8 mouse cellular contexts compared by ENCODE assay signal in genomic region chr16:46498421-46498789, GRCm38 (mm10). TPM values are rescaled to one million over a fixed set of nuclear protein-coding genes. Genes with fewer than 3 reads are reported as not detected.
DNase-seq lines count a peak whose midpoint lies in the region; ATAC-seq lines count a peak whose summit lies in the region.

Gene Nectin3 (minus strand): TSS chr16:46498525.

- H3K4me1 ChIP-seq in neural tube, embryonic 11.5 days (ENCODE audit: control insufficient read depth, insufficient read depth, low read length), result peaks cover 8% of the 10 kb centered on the region
- peaks cover 18% of the 10 kb centered on the region for H3K4me1 ChIP-seq in hindbrain, embryonic 12.5 days
- peaks cover 12% of the 10 kb centered on the region for H3K4me1 ChIP-seq in limb, embryonic 15.5 days

- peak within 1 kb of the TSS; percentile 91 for H3K4me3 ChIP-seq in neural tube, embryonic 11.5 days (ENCODE audit: low read depth, low read length)
- peak within 1 kb of the TSS; percentile 90 for H3K4me3 ChIP-seq in hindbrain, embryonic 12.5 days
- H3K4me3 ChIP-seq in limb, embryonic 15.5 days, result peak within 1 kb of the TSS; percentile 74

- H3K9ac ChIP-seq in neural tube, embryonic 11.5 days (ENCODE audit: low read length), result peak within 1 kb of the TSS; percentile 96
- peak within 1 kb of the TSS; percentile 89 for H3K9ac ChIP-seq in hindbrain, embryonic 12.5 days
- H3K9ac ChIP-seq in limb, embryonic 15.5 days, result peak within 1 kb of the TSS; percentile 55

- H3K27ac ChIP-seq in neural tube, embryonic 11.5 days (ENCODE audit: low read depth, low read length), result peak within 1 kb of the TSS; percentile 93
- peak within 1 kb of the TSS; percentile 95 for H3K27ac ChIP-seq in hindbrain, embryonic 12.5 days
- peak within 1 kb of the TSS; percentile 96 for H3K27ac ChIP-seq in limb, embryonic 15.5 days

- ATAC-seq in neural tube, embryonic 11.5 days (ENCODE audit: insufficient read depth, low FRiP score, low TSS enrichment), result no peak
- ATAC-seq in hindbrain, embryonic 12.5 days (ENCODE audit: low FRiP score), result no peak
- ATAC-seq in limb, embryonic 15.5 days (ENCODE audit: insufficient number of reproducible peaks, low FRiP score, low TSS enrichment, low read depth), result no peak

- 2% methylated on average over 4 of the region's 4 CpGs for WGBS in neural tube, embryonic 11.5 days
- 9% methylated on average over 4 of the region's 4 CpGs for WGBS in hindbrain, embryonic 12.5 days
- WGBS in limb, embryonic 15.5 days, result 8% methylated on average over 4 of the region's 4 CpGs

- no peak for DNase-seq in adrenal gland, adult 18-20 months (ENCODE audit: low spot score in 2 of 2)
- no peak for DNase-seq in adrenal gland, adult (ENCODE audit: inconsistent age in 2 of 2, low spot score in 1 of 2)
- DNase-seq in neural tube, embryonic 11.5 days (ENCODE audit: low spot score), result no peak
- DNase-seq in neural tube, embryonic 10.5 days (ENCODE audit: extremely low spot score, low spot score), result no peak
- DNase-seq in cerebellum, postnatal 25 days, result no peak
- no peak for DNase-seq in urinary bladder, postnatal 10 days (ENCODE audit: low spot score)

- no peaks in the 10 kb centered on the region for H3K9me3 ChIP-seq in neural tube, embryonic 11.5 days (ENCODE audit: control insufficient read depth, low read length)
- H3K9me3 ChIP-seq in hindbrain, embryonic 12.5 days (replicated peaks), result no peaks in the 10 kb centered on the region
- no peaks in the 10 kb centered on the region for H3K9me3 ChIP-seq in limb, embryonic 15.5 days

- no peaks in the 10 kb centered on the region for H3K27me3 ChIP-seq in neural tube, embryonic 11.5 days (ENCODE audit: control insufficient read depth, insufficient read depth, low read length)
- no peaks in the 10 kb centered on the region for H3K27me3 ChIP-seq in hindbrain, embryonic 12.5 days
- H3K27me3 ChIP-seq in limb, embryonic 15.5 days, result no peaks in the 10 kb centered on the region

- H3K4me2 ChIP-seq in neural tube, embryonic 11.5 days (ENCODE audit: low read depth), result peak within 1 kb of the TSS; percentile 84
- peak within 1 kb of the TSS; percentile 79 for H3K4me2 ChIP-seq in hindbrain, embryonic 12.5 days (replicated peaks)
- peak within 1 kb of the TSS; percentile 87 for H3K4me2 ChIP-seq in limb, embryonic 15.5 days

- no peaks in the 10 kb centered on the region for H3K36me3 ChIP-seq in neural tube, embryonic 11.5 days (ENCODE audit: control insufficient read depth, insufficient read depth, low read length)
- no peaks in the 10 kb centered on the region for H3K36me3 ChIP-seq in hindbrain, embryonic 12.5 days
- H3K36me3 ChIP-seq in limb, embryonic 15.5 days, result no peaks in the 10 kb centered on the region

RNA-seq across cellular contexts. Expression of gene Nectin3, which starts in this region (rescaled TPM):
- total RNA-seq in adrenal gland, adult 18-20 months (2021), result 10 to 100 TPM; 12.2 to 31.5 TPM
- polyA plus RNA-seq in neural tube, embryonic 11.5 days (2014; fragmentation: Nextera tagmentation; extraction: Ambion mirVana), result 40.5 and 43.4 TPM in 2 replicates
- polyA plus RNA-seq in hindbrain, embryonic 12.5 days (2016; fragmentation: Nextera tagmentation; extraction: Ambion mirVana), result 50.7 and 59.0 TPM in 2 replicates
- polyA plus RNA-seq in limb, embryonic 15.5 days (2015; fragmentation: Nextera tagmentation; extraction: Ambion mirVana), result 25.4 and 25.7 TPM in 2 replicates
